In genomic region chr1:171452522-171452921, GRCm38 (mm10) we compare ENCODE assay signal across 16 mouse cellular contexts. TPM values are rescaled to one million over a fixed set of nuclear protein-coding genes. Genes with fewer than 3 reads are reported as not detected.
DNase-seq lines count a peak whose midpoint lies in the region; ATAC-seq and TF ChIP-seq lines count a peak whose summit lies in the region.
"Had no signal": no experiment of that assay in that cellular context is flagged by ENCODE, and none has a peak within 500 bp of the region (broad histone marks: within the 10 kb centered on the region; RNA-seq: fewer than 3 reads in every experiment).

No protein-coding gene starts in this region.

- H3K79me2 ChIP-seq in heart, adult 2 months (replicated peaks; ENCODE audit: control insufficient read depth, insufficient read depth, low read length) = peaks cover 6% of the 10 kb centered on the region

- peaks cover 19% of the 10 kb centered on the region for H3K4me1 ChIP-seq in heart, adult 2 months (ENCODE audit: control insufficient read depth, insufficient read depth, low read length)
- H3K4me1 ChIP-seq in heart, embryonic 12.5 days (replicated peaks) = peaks cover 15% of the 10 kb centered on the region
- 0 out of 4 replicates have a peak, but pooled peaks cover 0 to 8% of the 10 kb centered on the region in 2 experiments for H3K4me1 ChIP-seq in liver, embryonic 14.5 days (replicated peaks; ENCODE audit: control insufficient read depth in 2 of 2, insufficient read depth in 2 of 2, low read length in 1 of 2)
- peaks cover 7% of the 10 kb centered on the region for H3K4me1 ChIP-seq in liver, embryonic 12.5 days
- H3K4me1 ChIP-seq in liver, postnatal 0 days (ENCODE audit: insufficient read depth) = peaks cover 23% of the 10 kb centered on the region
- H3K4me1 ChIP-seq: forebrain, embryonic 13.5 days; hindbrain, embryonic 15.5 days had no signal

- no peak for TF ChIP-seq POLR2A in heart, adult 2 months (IDR thresholded peaks at IDR 0.05; ENCODE audit: insufficient read depth, low read depth, low read length)

- H3K9me3 ChIP-seq in heart, embryonic 12.5 days (replicated peaks) = no peaks in the 10 kb centered on the region
- no peaks in the 10 kb centered on the region for H3K9me3 ChIP-seq in liver, embryonic 14.5 days (ENCODE audit: control insufficient read depth, low read length)
- no peaks in the 10 kb centered on the region for H3K9me3 ChIP-seq in liver, embryonic 12.5 days (replicated peaks)
- no peaks in the 10 kb centered on the region for H3K9me3 ChIP-seq in liver, postnatal 0 days (ENCODE audit: low read length)
- H3K9me3 ChIP-seq: embryonic facial prominence, embryonic 10.5 days; forebrain, embryonic 13.5 days; hindbrain, embryonic 15.5 days had no signal

- peaks cover 3% of the 10 kb centered on the region; the same call in 1 of the 2 replicates for H3K36me3 ChIP-seq in heart, adult 2 months (ENCODE audit: control insufficient read depth, insufficient read depth, low read length)
- no peaks in the 10 kb centered on the region for H3K36me3 ChIP-seq in heart, embryonic 12.5 days
- no peaks in the 10 kb centered on the region for H3K36me3 ChIP-seq in liver, embryonic 14.5 days (replicated peaks; ENCODE audit: control insufficient read depth, insufficient read depth, low read depth)
- H3K36me3 ChIP-seq in liver, embryonic 12.5 days = no peaks in the 10 kb centered on the region
- H3K36me3 ChIP-seq in liver, postnatal 0 days (replicated peaks; ENCODE audit: insufficient read depth, low read length) = no peaks in the 10 kb centered on the region
- H3K36me3 ChIP-seq: embryonic facial prominence, embryonic 10.5 days; hindbrain, embryonic 15.5 days had no signal

- no peak overlapping the region for H3K9ac ChIP-seq in heart, adult 2 months (ENCODE audit: low read depth, low read length)
- no peak overlapping the region for H3K9ac ChIP-seq in heart, embryonic 12.5 days
- no peak overlapping the region for H3K9ac ChIP-seq in liver, embryonic 14.5 days (replicated peaks)
- H3K9ac ChIP-seq in liver, embryonic 12.5 days = no peak overlapping the region
- no peak overlapping the region for H3K9ac ChIP-seq in liver, postnatal 0 days (replicated peaks)
- H3K9ac ChIP-seq: forebrain, embryonic 13.5 days; forebrain, postnatal 0 days; hindbrain, embryonic 15.5 days had no signal

- no peak for TF ChIP-seq CTCF in heart, adult 2 months (IDR thresholded peaks at IDR 0.05)
- TF ChIP-seq CTCF in liver, embryonic 14.5 days (IDR thresholded peaks at IDR 0.05; ENCODE audit: low read depth) = no peak
- no peak for TF ChIP-seq CTCF in liver, postnatal 0 days (IDR thresholded peaks at IDR 0.05; ENCODE audit: low read depth)

- ATAC-seq in heart, embryonic 12.5 days (ENCODE audit: insufficient number of reproducible peaks, low FRiP score) = no peak
- ATAC-seq in liver, embryonic 14.5 days (ENCODE audit: insufficient read depth) = peak; percentile 12; the same call in 1 of the 2 replicates
- no peak for ATAC-seq in liver, embryonic 12.5 days
- peak; percentile 77 for ATAC-seq in liver, postnatal 0 days
- ATAC-seq: activated CD4-positive, CD25-positive, alpha-beta regulatory T cell, adult 4 months; forebrain, embryonic 13.5 days; forebrain, postnatal 0 days had no signal

- intact Hi-C loops in heart, adult 2 months (cut with DNase I) = loop anchor here (5.0 kb wide), 1 partner anchor 40 kb away; the partner anchor contains the start of gene Usf1

- no peak overlapping the region; the same call in 1 of the 2 replicates for H3K4me3 ChIP-seq in heart, adult 2 months
- H3K4me3 ChIP-seq in heart, embryonic 12.5 days = no peak overlapping the region
- no peak overlapping the region for H3K4me3 ChIP-seq in liver, embryonic 14.5 days (ENCODE audit: insufficient read depth in 1 of 2, low read depth in 2 of 2, low read length in 2 of 2)
- H3K4me3 ChIP-seq in liver, embryonic 12.5 days = no peak overlapping the region
- no peak overlapping the region for H3K4me3 ChIP-seq in liver, postnatal 0 days (ENCODE audit: low read depth, low read length)
- H3K4me3 ChIP-seq: embryonic facial prominence, embryonic 10.5 days; forebrain, embryonic 13.5 days; hindbrain, embryonic 15.5 days had no signal

- no peaks in the 10 kb centered on the region for H3K27me3 ChIP-seq in heart, adult 2 months (ENCODE audit: control insufficient read depth, insufficient read depth, low read length)
- H3K27me3 ChIP-seq in heart, embryonic 12.5 days (replicated peaks) = no peaks in the 10 kb centered on the region
- no peaks in the 10 kb centered on the region for H3K27me3 ChIP-seq in liver, embryonic 14.5 days (ENCODE audit: control insufficient read depth, insufficient read depth, low read length)
- H3K27me3 ChIP-seq in liver, embryonic 12.5 days (replicated peaks) = no peaks in the 10 kb centered on the region
- no peaks in the 10 kb centered on the region for H3K27me3 ChIP-seq in liver, postnatal 0 days (ENCODE audit: insufficient read depth, low read length)
- H3K27me3 ChIP-seq: forebrain, embryonic 13.5 days; hindbrain, embryonic 15.5 days had no signal

- peak overlapping the region; percentile 72 for H3K27ac ChIP-seq in heart, adult 2 months
- H3K27ac ChIP-seq in heart, embryonic 12.5 days (ENCODE audit: poor library complexity, severe bottlenecking) = no peak overlapping the region
- no peak overlapping the region for H3K27ac ChIP-seq in liver, embryonic 14.5 days
- H3K27ac ChIP-seq in liver, embryonic 12.5 days = no peak overlapping the region
- peak overlapping the region; percentile 88 for H3K27ac ChIP-seq in liver, postnatal 0 days (ENCODE audit: low read depth)
- H3K27ac ChIP-seq: embryonic facial prominence, embryonic 10.5 days; forebrain, embryonic 13.5 days; hindbrain, embryonic 15.5 days had no signal

- TF ChIP-seq EP300 in heart, adult 2 months (IDR thresholded peaks at IDR 0.05; ENCODE audit: insufficient read depth, low read depth, low read length) = no peak
- TF ChIP-seq EP300 in liver, embryonic 14.5 days (IDR thresholded peaks at IDR 0.05; ENCODE audit: low read depth) = no peak
- no peak for TF ChIP-seq EP300 in liver, postnatal 0 days (IDR thresholded peaks at IDR 0.05; ENCODE audit: low read depth)

- DNase-seq in heart, adult 2 months = no peak
- no peak for DNase-seq in liver, embryonic 14.5 days (ENCODE audit: low read depth in 3 of 3, low spot score in 3 of 3)
- DNase-seq in liver, postnatal 0 days = no peak
- DNase-seq in cerebellum, postnatal 36 days = no peak
- no peak for DNase-seq in ovary, postnatal 14 days (ENCODE audit: low spot score)
- DNase-seq: cerebellum, adult 18-20 months; cerebellum, adult 9-11 months; forebrain, postnatal 0 days; gastrocnemius, postnatal 36 days had no signal

- WGBS in heart, adult 2 months = 36% methylated on average over 5 of the region's 5 CpGs
- 66% methylated on average over 5 of the region's 5 CpGs for WGBS in heart, embryonic 12.5 days
- WGBS in liver, embryonic 14.5 days (ENCODE audit: insufficient replicate concordance) = 38% methylated on average over 5 of the region's 5 CpGs
- 47% methylated on average over 5 of the region's 5 CpGs for WGBS in liver, embryonic 12.5 days (ENCODE audit: insufficient replicate concordance)
- 36% methylated on average over 5 of the region's 5 CpGs for whole genome bisulfite sequencing in liver, postnatal 0 days (ENCODE audit: insufficient replicate concordance)

- no peak overlapping the region for H3K4me2 ChIP-seq in heart, embryonic 12.5 days
- H3K4me2 ChIP-seq in liver, embryonic 14.5 days (ENCODE audit: low read depth) = no peak overlapping the region
- H3K4me2 ChIP-seq in liver, embryonic 12.5 days = no peak overlapping the region
- no peak overlapping the region for H3K4me2 ChIP-seq in liver, postnatal 0 days (ENCODE audit: low read depth, low read length)
- H3K4me2 ChIP-seq: forebrain, embryonic 13.5 days; heart, embryonic 11.5 days; hindbrain, embryonic 15.5 days had no signal

RNA-seq across cellular contexts. Expression of gene F11r, which starts 15.2 kb away (rescaled TPM):
- total RNA-seq in heart, adult 2 months (2021) = 10 to 100 TPM; 32.9 to 36.1 TPM
- polyA plus RNA-seq in heart, adult 2 months (2012; rRNA removed) = 47.5 and 58.3 TPM in 2 replicates
- polyA plus RNA-seq in heart, embryonic 12.5 days (2016; fragmentation: Nextera tagmentation; extraction: Ambion mirVana) = 70.7 and 71.0 TPM in 2 replicates
- 11.9 TPM in 2 replicates for polyA plus RNA-seq in liver, embryonic 14.5 days (2012; rRNA removed)
- polyA plus RNA-seq in liver, embryonic 14.5 days (2014; fragmentation: Nextera tagmentation; extraction: Ambion mirVana) = 13.6 and 14.0 TPM in 2 replicates
- polyA plus RNA-seq in liver, embryonic 12.5 days (2016; fragmentation: Nextera tagmentation; extraction: Ambion mirVana) = 28.2 and 28.9 TPM in 2 replicates
- 57.9 and 61.7 TPM in 2 replicates for polyA plus RNA-seq in liver, postnatal 0 days (2015; fragmentation: Nextera tagmentation; extraction: Ambion mirVana)

RNA-seq across cellular contexts. Expression of gene Tstd1, which starts 33.9 kb away (rescaled TPM):
- 1 to 10 TPM; 1.3 to 1.8 TPM for total RNA-seq in heart, adult 2 months (2021)
- 2.2 and 3.1 TPM in 2 replicates for polyA plus RNA-seq in heart, adult 2 months (2012; rRNA removed)
- polyA plus RNA-seq in heart, embryonic 12.5 days (2016; fragmentation: Nextera tagmentation; extraction: Ambion mirVana) = 1.9 and 3.6 TPM in 2 replicates
- polyA plus RNA-seq in liver, embryonic 14.5 days (2012; rRNA removed) = 0.60 and 0.90 TPM in 2 replicates
- polyA plus RNA-seq in liver, embryonic 14.5 days (2014; fragmentation: Nextera tagmentation; extraction: Ambion mirVana) = 0.19 and 0.75 TPM in 2 replicates
- polyA plus RNA-seq in liver, embryonic 12.5 days (2016; fragmentation: Nextera tagmentation; extraction: Ambion mirVana) = 3.1 TPM in 2 replicates
- polyA plus RNA-seq in liver, postnatal 0 days (2015; fragmentation: Nextera tagmentation; extraction: Ambion mirVana) = 36.5 and 37.8 TPM in 2 replicates

RNA-seq across cellular contexts. Expression of gene Usf1, which starts 41.4 kb away (rescaled TPM):
- 10 to 100 TPM; 38.4 to 46.6 TPM for total RNA-seq in heart, adult 2 months (2021)
- 47.8 and 64.2 TPM in 2 replicates for polyA plus RNA-seq in heart, adult 2 months (2012; rRNA removed)
- 62.7 and 65.1 TPM in 2 replicates for polyA plus RNA-seq in heart, embryonic 12.5 days (2016; fragmentation: Nextera tagmentation; extraction: Ambion mirVana)
- polyA plus RNA-seq in liver, embryonic 14.5 days (2012; rRNA removed) = 13.4 and 16.9 TPM in 2 replicates
- polyA plus RNA-seq in liver, embryonic 14.5 days (2014; fragmentation: Nextera tagmentation; extraction: Ambion mirVana) = 15.0 and 18.9 TPM in 2 replicates
- polyA plus RNA-seq in liver, embryonic 12.5 days (2016; fragmentation: Nextera tagmentation; extraction: Ambion mirVana) = 27.5 and 28.7 TPM in 2 replicates
- polyA plus RNA-seq in liver, postnatal 0 days (2015; fragmentation: Nextera tagmentation; extraction: Ambion mirVana) = 22.6 and 25.4 TPM in 2 replicates

RNA-seq across cellular contexts. Expression of gene Alyref2, which starts 50.8 kb away (rescaled TPM):
- total RNA-seq in heart, adult 2 months (2021) = 1 to 10 TPM; 1.6 to 2.2 TPM
- polyA plus RNA-seq in heart, adult 2 months (2012; rRNA removed) = 2.5 TPM in 2 replicates
- 12.4 and 13.3 TPM in 2 replicates for polyA plus RNA-seq in heart, embryonic 12.5 days (2016; fragmentation: Nextera tagmentation; extraction: Ambion mirVana)
- polyA plus RNA-seq in liver, embryonic 14.5 days (2012; rRNA removed) = 1.7 and 2.5 TPM in 2 replicates
- polyA plus RNA-seq in liver, embryonic 14.5 days (2014; fragmentation: Nextera tagmentation; extraction: Ambion mirVana) = 2.4 and 2.9 TPM in 2 replicates
- 4.2 and 4.8 TPM in 2 replicates for polyA plus RNA-seq in liver, embryonic 12.5 days (2016; fragmentation: Nextera tagmentation; extraction: Ambion mirVana)
- 8.4 and 8.9 TPM in 2 replicates for polyA plus RNA-seq in liver, postnatal 0 days (2015; fragmentation: Nextera tagmentation; extraction: Ambion mirVana)

Comparison
In these comparisons a context has a peak if more than half of its experiments do, and no peak if none do; other contexts are left out.
1. H3K27ac ChIP-seq: peak in heart, adult 2 months (single experiment) and liver, postnatal 0 days (single experiment); none in heart, embryonic 12.5 days (single experiment), liver, embryonic 14.5 days (single experiment) and liver, embryonic 12.5 days (single experiment).
2. ATAC-seq: peak in liver, embryonic 14.5 days (single experiment) and liver, postnatal 0 days (single experiment); none in heart, embryonic 12.5 days (single experiment) and liver, embryonic 12.5 days (single experiment).